Mouse (Mus musculus): ENCODE results near the gene Leng8. TPM values are rescaled to one million over a fixed set of nuclear protein-coding genes. Genes with fewer than 3 reads are reported as not detected.
A peak's percentile ranks its signal among the peaks of the same experiment; 100 is the strongest.
"Not testable (repeated sequence)": the region's sequence is repeated elsewhere in the genome, so short reads cannot be mapped to it uniquely, and the experiment has no call there.

The Leng8 gene
- polyA plus RNA-seq, 1 experiment from 2014 or later = 57.4 TPM

GRCm38 (mm10) chr7:4150059-4150541, 13.3 kb downstream of the Leng8 start, which contains the start of gene Leng9:
Gene Leng9, minus strand, starts transcription at chr7:4150374.
- WGBS = 2% methylated on average over 14 of the region's 14 CpGs
- Histone ChIP-seq H3K4me3 (ENCODE audit: low read length) (peak within 1 kb of the TSS; percentile 81), H3K4me2 (ENCODE audit: low read length) (peak within 1 kb of the TSS; percentile 96), H3K27ac (ENCODE audit: low read depth, low read length) (peak within 1 kb of the TSS; percentile 94), H3K27me3 (replicated peaks; ENCODE audit: control insufficient read depth, insufficient read depth, low read length) (peaks cover 5% of the 10 kb centered on the region), H3K9me3 (ENCODE audit: control insufficient read depth, low read length) (no peaks in the 10 kb centered on the region), H3K9ac (ENCODE audit: low read depth, low read length) (peak within 1 kb of the TSS; percentile 93), H3K36me3 (ENCODE audit: control insufficient read depth, insufficient read depth, low read length) (peaks cover 27% of the 10 kb centered on the region), H3K4me1 (ENCODE audit: control insufficient read depth, insufficient read depth, low read depth, low read length) (peaks cover 25% of the 10 kb centered on the region)
- ATAC-seq = peak; percentile 12

- WGBS = 3% methylated on average over 14 of the region's 14 CpGs
- Histone ChIP-seq H3K4me3 (ENCODE audit: low read length) (peak overlapping the region; percentile 81), H3K9ac (ENCODE audit: low read depth, low read length) (peak overlapping the region; percentile 57), H3K4me2 (ENCODE audit: low read length) (peak overlapping the region; percentile 96), H3K9me3 (ENCODE audit: control insufficient read depth, low read length) (no peaks in the 10 kb centered on the region), H3K4me1 (ENCODE audit: control insufficient read depth, insufficient read depth, low read depth, low read length) (peaks cover 25% of the 10 kb centered on the region), H3K36me3 (ENCODE audit: control insufficient read depth, insufficient read depth, low read length) (peaks cover 20% of the 10 kb centered on the region), H3K27ac (ENCODE audit: low read depth, low read length) (no peak overlapping the region), H3K27me3 (replicated peaks; ENCODE audit: control insufficient read depth, insufficient read depth, low read length) (peaks cover 5% of the 10 kb centered on the region)
- ATAC-seq = peak; percentile 35
Observed at GRCm38 (mm10) chr7:4150811-4151221, 14.0 kb downstream of the Leng8 start.

- WGBS = 9% methylated on average over 22 of the region's 22 CpGs
- peaks cover 5% of the 10 kb centered on the region for H3K27me3 ChIP-seq (replicated peaks; ENCODE audit: control insufficient read depth, insufficient read depth, low read length)
- peak overlapping the region; percentile 96 for H3K4me2 ChIP-seq (ENCODE audit: low read length)
- peak overlapping the region; percentile 81 for H3K4me3 ChIP-seq (ENCODE audit: low read length)
- H3K27ac ChIP-seq (ENCODE audit: low read depth, low read length) = no peak overlapping the region
- peak overlapping the region; percentile 57 for H3K9ac ChIP-seq (ENCODE audit: low read depth, low read length)
- peaks cover 15% of the 10 kb centered on the region for H3K36me3 ChIP-seq (ENCODE audit: control insufficient read depth, insufficient read depth, low read length)
- peak; percentile 19 for ATAC-seq
- H3K4me1 ChIP-seq (ENCODE audit: control insufficient read depth, insufficient read depth, low read depth, low read length) = peaks cover 25% of the 10 kb centered on the region
- H3K9me3 ChIP-seq (ENCODE audit: control insufficient read depth, low read length) = no peaks in the 10 kb centered on the region
Observed at GRCm38 (mm10) chr7:4151241-4151640, 14.4 kb downstream of the Leng8 start.

GRCm38 (mm10) chr7:4154356-4154755, 17.5 kb downstream of the Leng8 start:
- 74% methylated on average over 5 of the region's 5 CpGs for WGBS
- Histone ChIP-seq H3K4me1 (ENCODE audit: control insufficient read depth, insufficient read depth, low read depth, low read length) (peaks cover 14% of the 10 kb centered on the region), H3K9ac (ENCODE audit: low read depth, low read length) (no peak overlapping the region), H3K4me3 (ENCODE audit: low read length) (no peak overlapping the region), H3K9me3 (ENCODE audit: control insufficient read depth, low read length) (no peaks in the 10 kb centered on the region), H3K27ac (ENCODE audit: low read depth, low read length) (no peak overlapping the region), H3K27me3 (replicated peaks; ENCODE audit: control insufficient read depth, insufficient read depth, low read length) (peaks cover 5% of the 10 kb centered on the region), H3K4me2 (ENCODE audit: low read length) (no peak overlapping the region), H3K36me3 (ENCODE audit: control insufficient read depth, insufficient read depth, low read length) (no peaks in the 10 kb centered on the region)
- no peak for ATAC-seq

GRCm38 (mm10) chr7:4154976-4155375, 18.1 kb downstream of the Leng8 start:
- Histone ChIP-seq H3K36me3 (ENCODE audit: control insufficient read depth, insufficient read depth, low read length) (no peaks in the 10 kb centered on the region), H3K4me2 (ENCODE audit: low read length) (no peak overlapping the region), H3K27me3 (replicated peaks; ENCODE audit: control insufficient read depth, insufficient read depth, low read length) (peaks cover 5% of the 10 kb centered on the region), H3K4me3 (ENCODE audit: low read length) (no peak overlapping the region), H3K9me3 (ENCODE audit: control insufficient read depth, low read length) (no peaks in the 10 kb centered on the region), H3K9ac (ENCODE audit: low read depth, low read length) (no peak overlapping the region), H3K27ac (ENCODE audit: low read depth, low read length) (no peak overlapping the region), H3K4me1 (ENCODE audit: control insufficient read depth, insufficient read depth, low read depth, low read length) (peaks cover 12% of the 10 kb centered on the region)
- WGBS = 16% methylated on average over 4 of the region's 4 CpGs
- ATAC-seq = no peak

GRCm38 (mm10) chr7:4161596-4161995, 24.8 kb downstream of the Leng8 start:
- not testable (repeated sequence) for H3K4me1 ChIP-seq (ENCODE audit: control insufficient read depth, insufficient read depth, low read depth, low read length); H3K36me3 ChIP-seq (ENCODE audit: control insufficient read depth, insufficient read depth, low read length); ATAC-seq; H3K4me2 ChIP-seq (ENCODE audit: low read length); H3K27me3 ChIP-seq (replicated peaks; ENCODE audit: control insufficient read depth, insufficient read depth, low read length); H3K9ac ChIP-seq (ENCODE audit: low read depth, low read length); H3K9me3 ChIP-seq (ENCODE audit: control insufficient read depth, low read length); H3K27ac ChIP-seq (ENCODE audit: low read depth, low read length); H3K4me3 ChIP-seq (ENCODE audit: low read length)
- WGBS = 96% methylated on average over 4 of the region's 4 CpGs

- Histone ChIP-seq H3K4me2 (ENCODE audit: low read length) (peak overlapping the region; percentile 58), H3K4me1 (ENCODE audit: control insufficient read depth, insufficient read depth, low read depth, low read length) (peaks cover 3% of the 10 kb centered on the region; the same call in 1 of the 2 replicates), H3K27me3 (replicated peaks; ENCODE audit: control insufficient read depth, insufficient read depth, low read length) (no peaks in the 10 kb centered on the region), H3K4me3 (ENCODE audit: low read length) (peak overlapping the region; percentile 38), H3K9me3 (ENCODE audit: control insufficient read depth, low read length) (no peaks in the 10 kb centered on the region), H3K9ac (ENCODE audit: low read depth, low read length) (peak overlapping the region; percentile 41; the same call in 1 of the 2 replicates), H3K36me3 (ENCODE audit: control insufficient read depth, insufficient read depth, low read length) (no peaks in the 10 kb centered on the region), H3K27ac (ENCODE audit: low read depth, low read length) (no peak overlapping the region)
- 4% methylated on average over 9 of the region's 11 CpGs for WGBS
- ATAC-seq = 0 out of 2 replicates have a peak, but pooled peaks have one; percentile 55
Observed at GRCm38 (mm10) chr7:4163571-4164072, 26.8 kb downstream of the Leng8 start.

- no peak within 1 kb of the TSS for H3K27ac ChIP-seq (ENCODE audit: low read depth, low read length)
- H3K9me3 ChIP-seq (ENCODE audit: control insufficient read depth, low read length) = no peaks in the 10 kb centered on the region
- 2% methylated on average over 19 of the region's 20 CpGs for WGBS
- H3K4me2 ChIP-seq (ENCODE audit: low read length) = peak within 1 kb of the TSS; percentile 58
- H3K27me3 ChIP-seq (replicated peaks; ENCODE audit: control insufficient read depth, insufficient read depth, low read length) = no peaks in the 10 kb centered on the region
- ATAC-seq = peak; percentile 69
- peaks cover 3% of the 10 kb centered on the region; the same call in 1 of the 2 replicates for H3K4me1 ChIP-seq (ENCODE audit: control insufficient read depth, insufficient read depth, low read depth, low read length)
- no peaks in the 10 kb centered on the region for H3K36me3 ChIP-seq (ENCODE audit: control insufficient read depth, insufficient read depth, low read length)
- H3K4me3 ChIP-seq (ENCODE audit: low read length) = peak within 1 kb of the TSS; percentile 38
- H3K9ac ChIP-seq (ENCODE audit: low read depth, low read length) = peak within 1 kb of the TSS; percentile 41
Observed at GRCm38 (mm10) chr7:4164090-4164910, 27.5 kb downstream of the Leng8 start, which contains the start of gene Cdc42ep5. Gene Cdc42ep5, minus strand, starts transcription at chr7:4164860.

- Histone ChIP-seq H3K36me3 (ENCODE audit: control insufficient read depth, insufficient read depth, low read length) (no peaks in the 10 kb centered on the region), H3K4me3 (ENCODE audit: low read length) (no peak overlapping the region), H3K4me2 (ENCODE audit: low read length) (peak overlapping the region; percentile 58), H3K27me3 (replicated peaks; ENCODE audit: control insufficient read depth, insufficient read depth, low read length) (no peaks in the 10 kb centered on the region), H3K4me1 (ENCODE audit: control insufficient read depth, insufficient read depth, low read depth, low read length) (peaks cover 3% of the 10 kb centered on the region; the same call in 1 of the 2 replicates), H3K9me3 (ENCODE audit: control insufficient read depth, low read length) (no peaks in the 10 kb centered on the region), H3K27ac (ENCODE audit: low read depth, low read length) (no peak overlapping the region), H3K9ac (ENCODE audit: low read depth, low read length) (0 out of 2 replicates have a peak overlapping the region, but pooled peaks have one; percentile 8)
- 29% methylated on average over 3 of the region's 3 CpGs for WGBS
- ATAC-seq = 0 out of 2 replicates have a peak, but pooled peaks have one; percentile 3
Observed at GRCm38 (mm10) chr7:4165286-4165685, 28.4 kb downstream of the Leng8 start.

All from hindbrain, embryonic 16.5 days (tissue).